Mouse (Mus musculus) heart, postnatal 25 days (tissue): ENCODE measurements around the gene Milr1. TPM values are rescaled to one million over a fixed set of nuclear protein-coding genes. Genes with fewer than 3 reads are reported as not detected.
"Not testable (repeated sequence)": the region's sequence is repeated elsewhere in the genome, so short reads cannot be mapped to it uniquely, and the experiment has no call there.

Experiments used
- DNase-seq: peaks from one replicate; pipeline ENCODE4 v3.0.0; 2022; ENCODE audit warnings: low spot score
- intact Hi-C: fragments of 180-260 bp; cut with DNase I; formaldehyde crosslinking; loops from one replicate; pipeline ENCODE4 v1.15.1; 2025
- total RNA-seq, 2 experiments: library from RNA; stranded (reverse); gene quantifications; 2 replicates each; pipeline ENCODE4 v1.2.3; 2021

Milr1 gene
- total RNA-seq, 2 experiments from 2014 or later: 1.1 to 1.6 TPM

DNA sequence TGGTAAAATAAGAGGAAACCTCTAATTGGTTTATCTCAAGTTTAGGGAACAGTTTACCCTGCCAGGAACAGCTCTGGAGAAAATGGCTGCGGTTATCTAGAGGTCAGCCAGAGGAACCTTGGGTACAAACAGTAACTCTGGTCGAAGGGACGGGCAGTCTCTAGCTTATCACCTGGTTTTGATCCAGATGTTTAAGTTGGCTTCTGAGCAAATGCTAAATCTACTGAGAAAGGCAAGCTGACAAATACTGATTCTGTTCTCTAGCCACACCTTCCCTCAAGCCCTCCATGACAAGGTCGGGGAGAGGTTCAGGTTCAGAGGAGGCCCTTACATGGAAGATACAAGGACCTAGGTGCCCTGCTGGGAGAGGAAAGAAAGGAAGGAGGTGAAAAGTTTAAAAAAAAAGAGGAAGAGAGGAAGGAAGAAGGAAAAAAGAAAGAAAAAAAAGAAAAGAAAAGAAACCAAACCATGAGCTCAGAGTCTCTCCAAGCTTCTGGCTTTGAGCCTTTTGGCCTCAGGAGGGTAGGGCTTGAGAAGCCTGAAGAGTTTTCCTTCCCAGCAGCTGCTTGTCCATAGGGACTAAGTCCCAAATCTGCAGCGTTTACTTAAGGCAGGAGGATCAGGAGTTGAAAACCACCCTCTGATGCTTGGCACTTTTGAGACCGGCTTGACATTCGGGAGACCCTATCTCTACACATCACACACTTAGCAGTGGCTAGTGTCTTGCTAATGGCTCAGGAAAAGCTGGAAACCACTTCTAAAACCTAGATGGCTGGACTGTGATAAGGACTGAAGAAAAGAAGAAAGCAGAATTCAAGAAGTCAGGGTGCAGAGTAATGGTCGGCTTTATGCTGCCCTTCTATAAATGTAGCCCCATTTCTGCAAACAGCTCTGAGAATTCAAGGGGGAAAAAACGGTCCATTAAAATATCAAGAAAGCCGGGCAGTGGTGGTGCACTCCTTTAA is 22.3 kb upstream of the Milr1 start:
- intact Hi-C loops: no loop called here
- DNase-seq: peak; percentile 35

DNA sequence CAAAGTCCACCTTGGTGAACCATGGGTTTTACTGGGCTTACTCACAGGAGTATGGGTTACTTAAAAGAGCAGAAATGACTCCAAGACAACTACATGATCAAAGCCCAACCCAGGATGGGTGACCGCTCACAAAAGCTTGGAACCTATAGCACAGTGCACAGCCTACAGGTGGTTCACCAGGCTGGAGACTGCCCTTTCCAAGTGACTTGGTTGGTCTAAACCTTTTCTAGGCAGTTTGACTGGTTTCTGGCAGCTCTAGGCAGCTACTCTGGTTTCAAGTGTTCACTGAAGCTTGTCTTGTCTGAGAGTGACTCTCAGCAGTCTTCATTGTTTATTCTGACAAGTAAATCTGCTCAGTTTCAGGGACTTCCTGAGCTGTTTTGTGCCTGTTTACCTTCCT is 21.4 kb upstream of the Milr1 start:
- intact Hi-C loops: no loop called here
- no peak for DNase-seq

GRCm38 (mm10) chr11:106730714-106731113 is 20.3 kb upstream of the Milr1 start:
- no peak for DNase-seq
- intact Hi-C loops: no loop called here

DNA sequence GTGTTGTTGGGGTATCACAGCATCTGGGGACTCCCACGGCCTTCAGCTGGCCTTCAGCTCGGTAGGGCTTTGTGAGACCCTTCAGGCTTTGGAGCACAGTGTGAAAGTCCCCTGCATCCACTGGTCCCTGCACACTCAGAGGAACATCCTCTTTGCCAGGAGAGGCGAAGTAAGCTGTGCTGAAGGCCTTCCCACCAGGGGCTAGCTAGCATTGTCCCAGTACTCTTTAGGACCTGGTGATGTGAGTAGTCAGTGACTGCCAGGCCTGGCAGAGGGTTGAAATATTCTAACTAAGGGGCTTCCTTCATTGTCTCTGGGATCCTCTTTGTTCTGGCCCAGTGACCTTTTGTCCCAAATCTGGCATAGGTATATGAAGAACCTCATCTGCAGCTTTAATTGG is 14.4 kb upstream of the Milr1 start:
- intact Hi-C loops: loop anchor here (2.0 to 5.0 kb wide), 2 partner anchors 26 to 39 kb away; no protein-coding TSS in a partner anchor

DNA sequence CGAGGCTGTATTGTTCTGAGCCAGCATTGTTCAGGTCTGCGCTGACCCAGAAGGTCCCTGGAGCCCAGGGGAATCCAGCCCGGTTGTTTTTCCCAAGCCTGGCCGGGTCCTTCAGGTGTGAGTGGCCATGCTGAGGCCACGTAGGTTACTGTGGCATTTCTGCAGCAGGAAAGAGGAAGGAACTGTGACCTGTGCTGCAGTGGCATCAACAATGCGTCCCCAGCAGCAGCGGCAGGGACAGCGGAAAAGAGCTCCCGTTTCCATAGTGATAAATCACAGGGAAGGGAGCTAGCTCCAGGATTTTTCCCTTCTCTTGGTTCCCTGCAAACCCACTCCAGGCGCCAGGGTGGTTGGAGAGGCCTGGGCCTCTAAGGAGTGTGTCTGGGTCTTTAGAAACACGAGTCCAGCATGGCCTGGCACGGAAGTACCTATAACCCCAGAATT is 13.8 kb upstream of the Milr1 start:
- intact Hi-C loops: loop anchor here (2.0 to 5.0 kb wide), 2 partner anchors 26 to 40 kb away; no protein-coding TSS in a partner anchor
- DNase-seq: peak; percentile 52

More for the DNA sequence above, 14.4 kb upstream of the Milr1 start:
- DNase-seq: no peak

- no peak for DNase-seq
- intact Hi-C loops: loop anchor here (5.0 kb wide), 1 partner anchor 42 kb away; no protein-coding TSS in a partner anchor
Observed at GRCm38 (mm10) chr11:106739116-106739515, 11.9 kb upstream of the Milr1 start.

DNA sequence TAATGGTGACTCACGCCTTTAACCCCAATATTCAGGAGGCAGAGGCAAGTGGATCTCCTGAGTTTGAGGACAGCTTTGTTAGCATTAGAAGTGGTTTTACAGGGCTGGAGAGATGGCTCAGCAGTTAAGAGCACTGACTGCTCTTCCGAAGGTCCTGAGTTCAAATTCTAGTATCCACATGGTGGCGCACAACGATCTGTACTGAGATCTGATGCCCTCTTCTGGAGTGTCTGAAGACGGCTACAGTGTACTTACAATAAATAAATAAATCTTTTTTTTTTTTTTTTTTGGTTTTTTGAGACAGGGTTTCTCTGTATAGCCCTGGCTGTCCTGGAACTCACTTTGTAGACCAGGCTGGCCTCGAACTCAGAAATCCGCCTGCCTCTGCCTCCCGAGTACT is 10.3 kb upstream of the Milr1 start:
- not testable (repeated sequence) for DNase-seq
- intact Hi-C loops: loop anchor here (2.0 to 10.0 kb wide), 2 partner anchors 58 to 326 kb away; no protein-coding TSS in a partner anchor

DNA sequence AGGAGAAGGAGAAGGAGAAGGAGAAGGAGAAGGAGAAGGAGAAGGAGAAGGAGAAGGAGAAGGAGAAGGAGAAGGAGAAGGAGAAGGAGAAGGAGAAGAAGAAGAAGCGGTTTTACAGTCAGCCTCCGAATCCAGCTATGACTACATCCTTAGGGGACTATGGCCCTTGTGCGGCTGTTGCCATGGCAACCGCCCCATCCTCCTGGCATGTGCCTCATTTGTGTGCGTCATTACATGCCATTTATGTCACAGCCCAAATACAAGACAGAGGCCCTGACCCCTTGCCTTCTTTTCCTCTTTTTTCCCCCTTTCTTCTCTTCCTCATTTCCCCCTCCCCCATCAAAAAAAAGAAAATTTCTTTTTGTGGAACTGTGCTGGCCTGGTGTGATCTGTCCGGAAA is 9.8 kb upstream of the Milr1 start:
- intact Hi-C loops: loop anchor here (2.0 to 10.0 kb wide), 2 partner anchors 58 to 326 kb away; no protein-coding TSS in a partner anchor
- DNase-seq: no peak

GRCm38 (mm10) chr11:106741826-106742225 is 9.2 kb upstream of the Milr1 start:
- intact Hi-C loops: loop anchor here (1.0 to 10.0 kb wide), 3 partner anchors 59 to 327 kb away; no protein-coding TSS in a partner anchor
- no peak for DNase-seq

- intact Hi-C loops: loop anchor here (1.0 to 10.0 kb wide), 2 partner anchors 94 to 328 kb away; no protein-coding TSS in a partner anchor
- no peak for DNase-seq
Observed at GRCm38 (mm10) chr11:106742388-106742841, 8.6 kb upstream of the Milr1 start.

DNA sequence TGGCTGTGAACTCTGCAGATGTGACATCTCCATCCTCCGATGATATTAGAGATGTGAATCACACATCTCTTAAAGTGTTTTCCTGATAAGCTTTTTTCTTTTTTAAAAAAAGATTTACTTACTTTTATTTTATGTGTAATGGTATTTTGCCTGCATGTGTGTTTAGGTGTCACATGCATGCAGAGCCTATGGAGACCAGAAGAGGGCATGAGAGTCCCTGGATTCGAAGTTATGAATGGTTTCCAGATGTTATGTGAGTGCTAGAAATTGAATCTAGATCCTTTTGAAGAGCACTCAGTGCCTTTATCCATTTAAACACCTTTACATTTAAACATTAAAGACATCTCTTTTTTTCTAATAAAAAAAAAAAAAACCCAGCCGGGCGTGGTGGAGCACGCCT is 6.1 kb upstream of the Milr1 start:
- no peak for DNase-seq

GRCm38 (mm10) chr11:106749557-106750120 is 1.4 kb upstream of the Milr1 start:
- intact Hi-C loops: loop anchor here (10.0 kb wide), 1 partner anchor 335 kb away; no protein-coding TSS in a partner anchor
- not testable (repeated sequence) for DNase-seq

More for the DNA sequence above, 6.1 kb upstream of the Milr1 start:
- intact Hi-C loops: loop anchor here (10.0 kb wide), 1 partner anchor 330 kb away; no protein-coding TSS in a partner anchor

GRCm38 (mm10) chr11:106750121-106750751 is 790 bp upstream of the Milr1 start, which contains the start of gene Pecam1:
Pecam1 (minus strand) TSS chr11:106750628.
- intact Hi-C loops: no loop called here
- no peak for DNase-seq

- intact Hi-C loops: no loop called here
- no peak for DNase-seq
Observed at GRCm38 (mm10) chr11:106752103-106752502, 1.1 kb downstream of the Milr1 start.

DNA sequence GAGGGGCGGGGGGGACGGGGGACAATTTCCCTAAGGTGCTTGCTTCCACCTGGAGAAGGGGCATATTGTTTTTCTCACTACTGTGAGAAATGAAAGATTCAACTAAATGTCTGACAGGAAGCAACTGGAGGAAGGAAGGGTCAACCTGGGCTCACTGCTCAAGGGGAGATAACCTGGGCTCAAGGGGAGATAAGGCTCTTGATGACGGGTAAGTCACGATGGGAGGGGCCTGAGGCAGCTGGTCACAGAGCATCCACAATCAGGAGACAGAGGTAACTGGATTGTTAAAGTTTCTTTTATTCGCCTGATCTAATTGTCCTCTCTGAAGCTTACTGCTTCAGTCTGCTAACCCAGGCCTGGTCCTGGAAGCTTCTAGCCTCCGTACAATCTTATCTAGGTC is 2.3 kb downstream of the Milr1 start:
- no peak for DNase-seq
- intact Hi-C loops: no loop called here

GRCm38 (mm10) chr11:106755583-106755982 is 4.6 kb downstream of the Milr1 start:
- DNase-seq: no peak
- intact Hi-C loops: no loop called here

DNA sequence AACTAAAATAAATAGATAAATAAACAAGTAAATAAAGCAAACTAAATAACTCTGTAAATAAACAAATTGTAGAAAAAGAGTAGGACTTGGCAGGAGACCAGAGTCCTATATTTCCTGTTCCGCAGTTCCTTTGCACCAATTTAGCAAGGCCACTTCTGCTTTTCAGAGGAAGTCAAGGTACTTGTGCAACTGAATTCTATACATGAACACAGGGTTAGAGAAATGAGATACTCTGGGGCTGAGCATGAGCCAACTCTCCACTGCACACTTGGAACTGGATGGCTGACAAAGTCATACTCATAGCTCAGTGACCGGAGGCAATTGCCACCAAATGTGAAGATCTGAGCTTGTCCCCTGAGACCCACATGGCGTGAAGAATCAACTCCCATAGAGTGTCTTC is 8.0 kb downstream of the Milr1 start:
- intact Hi-C loops: no loop called here
- DNase-seq: no peak

GRCm38 (mm10) chr11:106760511-106760910 is 9.5 kb downstream of the Milr1 start:
- no peak for DNase-seq
- intact Hi-C loops: no loop called here

DNA sequence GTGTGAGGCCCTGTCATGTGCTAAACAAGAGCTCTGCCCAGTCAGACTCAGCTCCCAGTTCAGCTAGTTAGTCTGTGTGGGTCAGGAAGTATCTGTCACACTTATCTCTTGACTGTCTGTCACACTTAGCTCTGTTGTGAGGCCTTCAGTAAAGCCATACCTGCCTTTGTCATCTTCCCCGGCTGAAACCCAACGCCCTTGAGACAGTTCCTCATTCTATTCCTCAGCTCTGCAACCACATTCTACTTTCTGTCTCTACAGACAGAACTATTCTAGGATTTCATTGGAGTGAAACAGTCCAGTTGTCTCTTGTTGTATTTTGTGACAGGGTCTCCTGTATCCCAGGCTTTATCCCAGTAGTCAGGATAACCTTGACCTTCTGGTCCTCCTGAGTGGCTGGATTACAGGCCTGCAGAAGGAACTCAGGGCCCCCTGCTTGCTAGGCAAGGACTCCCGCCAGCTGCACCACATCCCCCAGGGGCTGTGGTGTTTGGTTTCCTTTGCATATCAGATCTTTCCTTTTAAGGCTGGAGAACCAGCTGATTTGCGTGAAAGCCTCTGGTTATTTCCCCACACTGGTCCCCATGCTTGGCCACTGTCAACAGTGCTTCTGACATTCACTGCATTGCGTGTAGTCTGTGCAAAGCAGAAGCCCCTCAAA is 11.2 kb downstream of the Milr1 start:
- intact Hi-C loops: no loop called here
- DNase-seq: peak; percentile 15
